Mouse (Mus musculus): ENCODE measurements around the gene Frat2. TPM values are rescaled to one million over a fixed set of nuclear protein-coding genes. Genes with fewer than 3 reads are reported as not detected.
"Not testable (repeated sequence)": the region's sequence is repeated elsewhere in the genome, so short reads cannot be mapped to it uniquely, and the experiment has no call there.

The Frat2 gene
- polyA plus RNA-seq, 1 experiment from 2014 or later, result 5.6 TPM

DNA sequence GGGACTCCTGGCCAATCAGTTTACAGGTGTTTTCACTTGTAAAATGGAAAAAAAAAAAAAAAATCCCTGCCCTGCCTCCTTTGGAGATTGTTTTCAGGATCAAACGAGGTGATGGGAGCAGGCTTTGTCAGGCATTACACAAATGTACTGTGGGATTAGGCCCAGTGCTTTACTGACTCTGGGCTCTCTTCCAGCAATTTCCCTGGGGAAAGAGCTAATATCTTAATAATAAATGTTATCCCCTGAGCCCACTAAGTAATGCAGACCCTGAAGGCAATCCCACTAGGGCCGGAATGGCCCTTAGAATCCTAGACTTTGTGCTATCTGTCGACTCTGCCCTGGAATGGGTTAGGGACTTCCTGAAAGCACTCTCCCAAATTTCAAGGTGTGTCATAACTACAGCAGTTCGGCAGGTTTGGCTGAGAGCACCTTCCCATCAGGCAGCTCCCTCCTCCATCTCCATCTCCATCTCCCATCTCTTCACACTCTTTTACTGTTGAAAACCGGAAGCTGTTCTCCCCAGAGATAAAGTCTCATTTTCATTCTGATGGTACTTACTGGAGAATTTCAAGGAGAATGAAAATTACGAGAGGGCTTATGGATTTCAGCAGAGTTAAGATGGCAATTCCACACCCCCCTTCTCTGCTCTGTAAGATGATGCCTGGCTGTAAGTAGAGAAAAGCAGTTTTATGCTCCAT lies 2.2 kb upstream of the Frat2 start:
- no peaks in the 10 kb centered on the region for H3K9me3 ChIP-seq (ENCODE audit: control insufficient read depth, low read length)
- H3K27me3 ChIP-seq (ENCODE audit: control insufficient read depth, insufficient read depth, low read length), result no peaks in the 10 kb centered on the region
- H3K36me3 ChIP-seq (ENCODE audit: control insufficient read depth, insufficient read depth, low read length), result no peaks in the 10 kb centered on the region
- peaks cover 26% of the 10 kb centered on the region for H3K4me1 ChIP-seq (ENCODE audit: control insufficient read depth, insufficient read depth, low read length)
- WGBS, result 5% methylated on average over 6 of the region's 6 CpGs
- no peak overlapping the region; the same call in 1 of the 2 replicates for H3K9ac ChIP-seq (replicated peaks; ENCODE audit: low read length)
- peak overlapping the region; percentile 75 for H3K27ac ChIP-seq (replicated peaks; ENCODE audit: low read depth, low read length)
- H3K4me3 ChIP-seq (replicated peaks; ENCODE audit: low read depth, low read length), result no peak overlapping the region
- DNase-seq (peak; percentile 71), ATAC-seq (ENCODE audit: low FRiP score, low TSS enrichment) (no peak)
- H3K4me2 ChIP-seq (ENCODE audit: low read length), result peak overlapping the region; percentile 18

DNA sequence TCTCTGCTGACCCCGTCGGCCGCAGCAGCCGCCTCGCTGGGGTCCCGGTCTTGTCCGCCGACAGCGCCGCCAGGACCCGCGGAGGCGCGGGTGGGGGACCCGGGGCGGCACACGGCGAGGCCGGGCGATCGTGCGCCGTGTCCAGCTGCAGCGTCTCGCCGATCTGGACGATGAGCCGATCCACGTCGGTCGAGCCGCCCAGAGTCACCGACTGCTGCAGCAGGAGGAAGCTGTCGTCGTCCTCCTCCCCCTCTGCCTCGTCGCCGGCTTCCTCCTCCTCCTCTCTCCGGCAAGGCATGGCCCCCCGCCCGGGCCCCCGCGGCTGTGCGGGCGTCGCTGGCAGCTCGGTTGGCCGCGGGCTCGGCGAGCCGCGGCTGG lies 329 bp downstream of the Frat2 start:
- peak overlapping the region; percentile 75 for H3K9ac ChIP-seq (replicated peaks; ENCODE audit: low read length)
- not testable (repeated sequence) for H3K27me3 ChIP-seq (ENCODE audit: control insufficient read depth, insufficient read depth, low read length); H3K9me3 ChIP-seq (ENCODE audit: control insufficient read depth, low read length); H3K36me3 ChIP-seq (ENCODE audit: control insufficient read depth, insufficient read depth, low read length)
- peak; percentile 73 for DNase-seq
- H3K4me1 ChIP-seq (ENCODE audit: control insufficient read depth, insufficient read depth, low read length), result peaks cover 26% of the 10 kb centered on the region
- WGBS, result under 1% methylated on average over 53 of the region's 53 CpGs
- H3K27ac ChIP-seq (replicated peaks; ENCODE audit: low read depth, low read length), result peak overlapping the region; percentile 94
- peak; percentile 65 for ATAC-seq (ENCODE audit: low FRiP score, low TSS enrichment)
- H3K4me2 ChIP-seq (ENCODE audit: low read length), result peak overlapping the region; percentile 94
- H3K4me3 ChIP-seq (replicated peaks; ENCODE audit: low read depth, low read length), result peak overlapping the region; percentile 79

DNA sequence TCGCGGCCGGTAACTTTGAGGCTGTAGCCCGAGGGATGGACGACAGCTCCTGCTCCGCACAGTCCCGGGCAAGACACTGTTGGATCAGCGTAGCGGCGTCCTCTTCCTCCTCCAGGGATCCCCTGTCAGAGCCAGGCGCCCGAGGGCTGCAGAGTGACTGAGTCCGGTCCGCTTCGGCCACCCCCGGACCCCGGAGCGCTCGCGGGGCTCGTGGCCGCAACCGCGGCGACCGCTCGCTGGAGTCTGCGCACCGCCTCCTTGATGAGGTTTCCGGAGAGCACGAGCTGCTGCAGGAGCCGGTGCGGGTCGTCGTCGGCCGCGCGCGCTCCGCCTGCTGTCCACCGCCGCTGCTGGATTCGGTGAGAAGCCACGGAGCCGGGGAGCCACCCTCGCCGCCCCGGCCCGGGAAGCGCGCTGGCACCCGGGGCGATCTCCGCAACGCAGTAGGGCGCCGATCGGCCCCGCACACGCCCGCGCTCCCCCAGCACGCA lies 796 bp downstream of the Frat2 start:
- Histone ChIP-seq H3K36me3 (ENCODE audit: control insufficient read depth, insufficient read depth, low read length) (no peaks in the 10 kb centered on the region), H3K4me2 (ENCODE audit: low read length) (peak overlapping the region; percentile 94), H3K4me3 (replicated peaks; ENCODE audit: low read depth, low read length) (peak overlapping the region; percentile 79), H3K9ac (replicated peaks; ENCODE audit: low read length) (peak overlapping the region; percentile 75), H3K27me3 (ENCODE audit: control insufficient read depth, insufficient read depth, low read length) (no peaks in the 10 kb centered on the region), H3K4me1 (ENCODE audit: control insufficient read depth, insufficient read depth, low read length) (peaks cover 26% of the 10 kb centered on the region), H3K27ac (replicated peaks; ENCODE audit: low read depth, low read length) (peak overlapping the region; percentile 94), H3K9me3 (ENCODE audit: control insufficient read depth, low read length) (no peaks in the 10 kb centered on the region)
- ATAC-seq (ENCODE audit: low FRiP score, low TSS enrichment) (peak; percentile 17), DNase-seq (peak; percentile 73)
- 0% methylated on average over 64 of the region's 64 CpGs for WGBS

DNA sequence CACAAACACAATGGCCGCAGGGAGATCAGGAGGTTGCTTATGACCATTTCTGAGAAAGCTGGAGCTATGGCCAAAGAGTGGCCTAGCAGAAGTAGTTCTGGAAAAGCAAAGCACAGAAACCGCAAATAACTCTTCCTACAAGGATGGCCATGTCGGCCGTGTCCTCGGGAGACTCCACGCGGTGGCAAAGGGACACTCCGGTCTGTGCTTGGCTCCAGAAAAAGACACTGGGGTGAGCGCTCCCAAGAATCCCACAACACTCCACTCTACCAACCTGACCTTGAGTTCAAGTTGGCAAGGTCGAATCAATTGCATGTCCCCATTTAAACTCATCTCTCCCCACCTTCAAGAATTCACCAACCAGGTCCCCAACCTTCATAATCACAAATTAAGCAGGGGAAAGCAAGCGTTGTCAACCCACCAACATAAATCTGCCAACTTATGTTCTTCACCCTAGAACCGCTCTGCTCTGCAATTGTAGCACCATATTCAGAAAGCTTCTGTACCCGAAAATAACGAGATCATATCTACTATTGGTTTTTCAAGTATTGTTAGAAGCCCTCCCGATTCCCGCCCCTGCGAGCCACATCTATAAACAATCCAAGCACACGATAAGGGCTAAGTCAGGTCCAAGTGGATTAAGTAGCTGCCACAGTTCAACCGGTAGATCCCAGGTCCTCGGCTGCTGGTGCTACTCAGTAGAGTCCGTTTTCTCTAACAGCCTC lies 1.4 kb downstream of the Frat2 start:
- DNase-seq (peak; percentile 54), ATAC-seq (ENCODE audit: low FRiP score, low TSS enrichment) (no peak)
- Histone ChIP-seq H3K9me3 (ENCODE audit: control insufficient read depth, low read length) (no peaks in the 10 kb centered on the region), H3K9ac (replicated peaks; ENCODE audit: low read length) (peak overlapping the region; percentile 75), H3K4me1 (ENCODE audit: control insufficient read depth, insufficient read depth, low read length) (peaks cover 26% of the 10 kb centered on the region), H3K27ac (replicated peaks; ENCODE audit: low read depth, low read length) (peak overlapping the region; percentile 94), H3K36me3 (ENCODE audit: control insufficient read depth, insufficient read depth, low read length) (no peaks in the 10 kb centered on the region), H3K27me3 (ENCODE audit: control insufficient read depth, insufficient read depth, low read length) (no peaks in the 10 kb centered on the region), H3K4me3 (replicated peaks; ENCODE audit: low read depth, low read length) (peak overlapping the region; percentile 79), H3K4me2 (ENCODE audit: low read length) (peak overlapping the region; percentile 94)
- 10% methylated on average over 21 of the region's 21 CpGs for WGBS

GRCm38 (mm10) chr19:41844345-41844744 lies 3.6 kb downstream of the Frat2 start:
- Histone ChIP-seq H3K27ac (replicated peaks; ENCODE audit: low read depth, low read length) (no peak overlapping the region), H3K4me2 (ENCODE audit: low read length) (no peak overlapping the region), H3K9ac (replicated peaks; ENCODE audit: low read length) (no peak overlapping the region), H3K27me3 (ENCODE audit: control insufficient read depth, insufficient read depth, low read length) (no peaks in the 10 kb centered on the region), H3K4me1 (ENCODE audit: control insufficient read depth, insufficient read depth, low read length) (peaks cover 11% of the 10 kb centered on the region), H3K36me3 (ENCODE audit: control insufficient read depth, insufficient read depth, low read length) (no peaks in the 10 kb centered on the region), H3K4me3 (replicated peaks; ENCODE audit: low read depth, low read length) (no peak overlapping the region), H3K9me3 (ENCODE audit: control insufficient read depth, low read length) (no peaks in the 10 kb centered on the region)
- DNase-seq (no peak), ATAC-seq (ENCODE audit: low FRiP score, low TSS enrichment) (no peak)
- WGBS, result 86% methylated on average over 6 of the region's 6 CpGs

DNA sequence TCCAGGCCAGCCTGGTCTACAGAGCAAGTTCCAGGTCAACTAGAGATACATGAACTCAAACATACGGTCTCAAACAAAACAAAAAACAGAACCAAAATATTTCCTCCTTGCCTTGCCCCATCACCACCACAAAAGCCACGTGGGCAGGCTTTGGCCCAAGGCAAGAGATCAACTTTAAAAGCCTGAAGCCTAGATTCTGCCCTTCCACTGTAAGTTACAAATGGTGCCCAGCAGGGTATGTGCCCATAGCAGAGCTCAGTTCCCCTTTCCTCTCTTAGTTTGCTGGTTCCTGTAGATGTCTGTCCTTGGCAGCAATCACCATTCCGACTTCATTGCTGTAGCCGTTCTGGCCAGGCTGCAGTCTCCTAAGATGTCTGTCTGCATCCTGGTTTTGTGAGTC lies 5.2 kb downstream of the Frat2 start:
- no peaks in the 10 kb centered on the region for H3K27me3 ChIP-seq (ENCODE audit: control insufficient read depth, insufficient read depth, low read length)
- H3K36me3 ChIP-seq (ENCODE audit: control insufficient read depth, insufficient read depth, low read length), result no peaks in the 10 kb centered on the region
- H3K9ac ChIP-seq (replicated peaks; ENCODE audit: low read length), result no peak overlapping the region
- H3K4me1 ChIP-seq (ENCODE audit: control insufficient read depth, insufficient read depth, low read length), result peaks cover 11% of the 10 kb centered on the region
- H3K9me3 ChIP-seq (ENCODE audit: control insufficient read depth, low read length), result no peaks in the 10 kb centered on the region
- WGBS, result 84% methylated on average over 4 of the region's 4 CpGs
- H3K27ac ChIP-seq (replicated peaks; ENCODE audit: low read depth, low read length), result no peak overlapping the region
- no peak overlapping the region for H3K4me3 ChIP-seq (replicated peaks; ENCODE audit: low read depth, low read length)
- no peak for ATAC-seq (ENCODE audit: low FRiP score, low TSS enrichment)
- H3K4me2 ChIP-seq (ENCODE audit: low read length), result no peak overlapping the region
- no peak for DNase-seq

DNA sequence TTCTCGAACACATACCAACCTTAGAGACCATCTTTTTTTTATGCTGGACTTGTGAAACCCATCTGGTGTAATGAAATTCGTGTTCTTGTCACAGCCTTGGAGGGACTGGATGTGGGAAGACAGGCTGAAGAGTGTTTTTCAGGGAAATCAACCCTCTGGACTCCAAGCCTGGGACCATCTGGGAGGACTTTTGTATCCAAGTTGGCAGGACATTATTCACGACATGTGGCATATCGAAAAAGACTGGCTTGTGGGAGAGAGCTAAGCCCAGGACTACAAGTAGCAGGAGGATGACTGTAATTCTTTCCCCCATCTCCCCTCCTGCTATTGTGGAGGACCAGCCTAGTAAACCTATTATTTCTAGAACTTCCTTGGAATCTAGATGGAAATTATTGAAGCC lies 5.7 kb downstream of the Frat2 start:
- DNase-seq (no peak), ATAC-seq (ENCODE audit: low FRiP score, low TSS enrichment) (no peak)
- Histone ChIP-seq H3K9ac (replicated peaks; ENCODE audit: low read length) (no peak overlapping the region), H3K4me3 (replicated peaks; ENCODE audit: low read depth, low read length) (no peak overlapping the region), H3K27ac (replicated peaks; ENCODE audit: low read depth, low read length) (no peak overlapping the region), H3K27me3 (ENCODE audit: control insufficient read depth, insufficient read depth, low read length) (no peaks in the 10 kb centered on the region), H3K4me2 (ENCODE audit: low read length) (no peak overlapping the region), H3K36me3 (ENCODE audit: control insufficient read depth, insufficient read depth, low read length) (no peaks in the 10 kb centered on the region), H3K4me1 (ENCODE audit: control insufficient read depth, insufficient read depth, low read length) (peaks cover 11% of the 10 kb centered on the region), H3K9me3 (ENCODE audit: control insufficient read depth, low read length) (no peaks in the 10 kb centered on the region)
- 90% methylated on average over 4 of the region's 4 CpGs for WGBS

DNA sequence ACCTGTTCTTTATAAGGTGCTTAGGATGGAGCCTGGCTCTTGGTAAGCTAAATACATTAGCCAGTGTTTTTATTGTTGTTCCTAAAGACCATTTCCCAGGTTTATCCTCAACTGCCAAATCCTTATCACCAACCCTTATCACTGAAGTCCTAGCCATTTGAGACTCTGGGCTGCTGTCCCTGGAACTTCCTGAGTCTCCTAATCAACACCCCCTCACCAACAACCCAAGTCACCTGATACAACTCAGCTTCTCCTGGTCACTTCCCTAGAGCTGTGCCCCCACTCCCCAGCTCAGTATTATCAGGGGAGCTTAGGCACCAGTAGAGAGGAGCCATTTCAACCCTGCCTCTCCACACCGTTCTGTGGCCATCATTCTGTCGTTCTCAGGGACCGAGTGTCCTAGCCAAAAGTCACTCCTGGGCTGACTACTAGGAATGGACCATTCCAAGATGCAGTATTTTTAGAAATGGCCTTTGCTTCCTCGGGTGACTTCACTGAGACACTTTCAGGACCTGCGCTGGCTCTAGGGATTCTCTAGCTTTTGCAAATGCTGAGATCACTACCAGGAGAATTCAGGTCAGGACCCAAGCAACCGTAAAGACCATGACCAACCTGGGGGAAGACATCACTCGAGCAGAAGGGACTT lies 6.7 kb downstream of the Frat2 start:
- H3K4me1 ChIP-seq (ENCODE audit: control insufficient read depth, insufficient read depth, low read length), result peaks cover 5% of the 10 kb centered on the region
- ATAC-seq (ENCODE audit: low FRiP score, low TSS enrichment) (no peak), DNase-seq (no peak)
- 89% methylated on average over 7 of the region's 7 CpGs for WGBS
- H3K27ac ChIP-seq (replicated peaks; ENCODE audit: low read depth, low read length), result no peak overlapping the region
- no peak overlapping the region for H3K4me2 ChIP-seq (ENCODE audit: low read length)
- H3K27me3 ChIP-seq (ENCODE audit: control insufficient read depth, insufficient read depth, low read length), result no peaks in the 10 kb centered on the region
- H3K9ac ChIP-seq (replicated peaks; ENCODE audit: low read length), result no peak overlapping the region
- no peaks in the 10 kb centered on the region for H3K9me3 ChIP-seq (ENCODE audit: control insufficient read depth, low read length)
- no peak overlapping the region for H3K4me3 ChIP-seq (replicated peaks; ENCODE audit: low read depth, low read length)
- H3K36me3 ChIP-seq (ENCODE audit: control insufficient read depth, insufficient read depth, low read length), result no peaks in the 10 kb centered on the region
